Mouse (Mus musculus) lung, embryonic 16.5 days (tissue): ENCODE results near the gene Zfp697. TPM values are rescaled to one million over a fixed set of nuclear protein-coding genes. Genes with fewer than 3 reads are reported as not detected.
"Not testable (repeated sequence)": the region's sequence is repeated elsewhere in the genome, so short reads cannot be mapped to it uniquely, and the experiment has no call there.

Source experiments
- ATAC-seq: fragments of 200-750 bp; cut with Nextera tagmentation; 2 replicates; pipeline ENCODE4 v1.8.0; 2017; ENCODE audit warnings: low read depth, mild to moderate bottlenecking, moderate library complexity
- H3K27ac ChIP-seq: fragments of 300-500 bp; sonication (generic); 2 replicates; pipeline ENCODE4 v1.5.1; 2014; ENCODE audit warnings: mild to moderate bottlenecking, control low read depth, low read length
- H3K27me3 ChIP-seq: fragments of 300-500 bp; sonication (generic); 2 replicates; pipeline ENCODE4 v1.6.1; 2014; ENCODE audit warnings: low read depth, low read length, mixed read lengths; ENCODE audit not compliant: control insufficient read depth, insufficient read depth
- H3K36me3 ChIP-seq: fragments of 300-500 bp; sonication (generic); 2 replicates; pipeline ENCODE4 v1.6.1; 2014; ENCODE audit warnings: low read length; ENCODE audit not compliant: control insufficient read depth, insufficient read depth
- H3K4me1 ChIP-seq: fragments of 300-500 bp; sonication (generic); replicated peaks from 2 replicates; pipeline ENCODE4 v1.6.1; 2014; ENCODE audit warnings: low read length, mixed read lengths; ENCODE audit not compliant: control insufficient read depth, insufficient read depth
- H3K4me2 ChIP-seq: fragments of 300-500 bp; sonication (generic); 2 replicates; pipeline ENCODE4 v1.6.1; 2014; ENCODE audit warnings: low read depth, low read length, control low read depth
- H3K4me3 ChIP-seq: fragments of 300-500 bp; sonication (generic); 2 replicates; pipeline ENCODE4 v1.5.1; 2014; ENCODE audit warnings: mild to moderate bottlenecking, low read length, control low read depth
- H3K9ac ChIP-seq: fragments of 300-500 bp; sonication (generic); 2 replicates; pipeline ENCODE4 v1.6.1; 2014; ENCODE audit warnings: low read length, control low read depth
- H3K9me3 ChIP-seq: fragments of 300-500 bp; sonication (generic); 2 replicates; pipeline ENCODE4 v1.6.1; 2016; ENCODE audit warnings: low read length; ENCODE audit not compliant: control insufficient read depth
- WGBS: fragments of 180-500 bp; shearing (Covaris S2); extraction: QIAGEN DNeasy Blood & Tissue Kit; methylation state at CpG from one replicate; pipeline ENCODE4 v1.1.7; 2014; 5-methylcytosine and 5-hydroxymethylcytosine counted together
- polyA plus RNA-seq: library from polyadenylated mRNA; unstranded; fragments of >200 nt; fragmentation: Nextera tagmentation; extraction: Ambion mirVana; gene quantifications from 2 replicates; pipeline ENCODE4 v1.2.1, GENCODE M21; 2015

Zfp697 gene
- polyA plus RNA-seq, 1 experiment from 2014 or later: 7.1 TPM

DNA sequence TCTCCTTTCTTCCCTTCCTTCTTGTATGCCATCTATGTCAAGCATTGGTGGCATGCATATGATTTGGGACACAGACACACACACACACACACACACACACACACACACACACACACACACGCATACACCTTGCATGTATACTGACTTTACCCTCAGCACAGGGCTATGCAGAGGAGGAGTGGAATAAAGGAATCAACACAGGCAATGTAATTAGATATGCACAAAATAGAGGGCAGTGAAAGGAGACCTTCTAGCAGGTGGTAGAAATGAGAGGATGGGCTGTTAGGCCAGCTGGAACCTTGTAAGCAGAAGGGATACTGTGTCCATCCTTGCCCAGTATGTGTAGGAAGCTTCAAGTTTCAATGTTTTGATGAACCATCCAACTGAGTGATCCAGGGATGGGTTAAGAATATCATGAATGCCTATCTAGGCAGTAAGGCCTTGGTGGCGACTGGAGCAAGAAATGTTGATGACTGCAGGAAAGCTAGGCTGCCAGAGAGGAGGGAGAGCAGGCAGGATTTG lies 232.2 kb downstream of the Zfp697 start:
- ATAC-seq, H3K27ac ChIP-seq, H3K9ac ChIP-seq, H3K4me1 ChIP-seq, H3K27me3 ChIP-seq, H3K4me3 ChIP-seq, H3K36me3 ChIP-seq, H3K9me3 ChIP-seq, H3K4me2 ChIP-seq: not testable (repeated sequence)
- WGBS: 56% methylated on average over 2 of the region's 2 CpGs

GRCm38 (mm10) chr3:98616244-98616643 lies 234.0 kb downstream of the Zfp697 start:
- not testable (repeated sequence) for H3K9ac ChIP-seq, H3K27me3 ChIP-seq, H3K4me1 ChIP-seq, H3K36me3 ChIP-seq, H3K4me2 ChIP-seq, ATAC-seq, H3K9me3 ChIP-seq, H3K27ac ChIP-seq, H3K4me3 ChIP-seq
- WGBS: 22% methylated on average over 2 of the region's 2 CpGs

DNA sequence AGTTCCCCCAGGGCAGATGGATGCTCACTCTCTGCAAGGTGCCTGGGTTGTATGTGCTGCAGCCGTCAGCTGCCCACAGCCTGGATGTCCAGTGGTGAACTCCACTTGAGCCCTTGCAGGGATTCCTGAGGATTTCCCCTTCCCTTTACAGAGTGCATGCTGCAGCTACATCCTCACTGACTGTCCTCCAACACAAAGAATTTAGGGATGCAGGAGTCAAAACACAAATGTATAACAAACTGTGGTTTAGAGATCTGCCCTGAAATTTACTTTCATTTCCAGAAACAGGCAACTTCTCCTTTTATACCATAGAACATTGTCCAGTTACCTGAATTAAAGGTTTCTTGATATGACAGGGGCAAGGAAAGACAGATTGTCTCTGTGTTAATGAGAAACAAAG lies 234.5 kb downstream of the Zfp697 start:
- H3K27ac ChIP-seq, H3K27me3 ChIP-seq, H3K36me3 ChIP-seq, ATAC-seq, H3K9me3 ChIP-seq, H3K9ac ChIP-seq, H3K4me2 ChIP-seq, H3K4me3 ChIP-seq, H3K4me1 ChIP-seq: not testable (repeated sequence)
- 55% methylated on average over 1 of the region's 1 CpGs for WGBS

DNA sequence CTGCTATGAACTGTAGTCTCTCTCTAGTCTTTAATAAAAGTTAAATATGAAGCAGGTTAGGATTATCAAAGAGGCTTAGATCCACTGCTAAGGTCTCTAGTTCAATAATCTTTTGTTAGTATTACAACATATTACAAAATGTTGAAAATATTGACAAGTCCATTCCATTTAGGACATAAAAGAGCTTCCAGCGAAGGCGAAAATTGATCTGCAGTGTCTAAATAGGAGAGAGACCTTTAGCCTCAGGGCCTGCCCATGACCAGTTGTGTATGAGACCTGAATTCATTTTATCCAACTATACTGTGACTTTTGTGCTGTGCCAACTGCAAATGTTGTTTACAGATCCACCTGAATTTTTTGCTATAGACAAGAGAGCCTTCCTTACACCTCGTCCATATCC lies 247.4 kb downstream of the Zfp697 start:
- 82% methylated on average over 3 of the region's 3 CpGs for WGBS
- Histone ChIP-seq H3K4me1 (no peaks in the 10 kb centered on the region), H3K9me3 (no peaks in the 10 kb centered on the region), H3K4me2 (no peak overlapping the region), H3K27ac (no peak overlapping the region), H3K36me3 (no peaks in the 10 kb centered on the region), H3K4me3 (no peak overlapping the region), H3K9ac (no peak overlapping the region), H3K27me3 (no peaks in the 10 kb centered on the region)
- ATAC-seq: no peak

DNA sequence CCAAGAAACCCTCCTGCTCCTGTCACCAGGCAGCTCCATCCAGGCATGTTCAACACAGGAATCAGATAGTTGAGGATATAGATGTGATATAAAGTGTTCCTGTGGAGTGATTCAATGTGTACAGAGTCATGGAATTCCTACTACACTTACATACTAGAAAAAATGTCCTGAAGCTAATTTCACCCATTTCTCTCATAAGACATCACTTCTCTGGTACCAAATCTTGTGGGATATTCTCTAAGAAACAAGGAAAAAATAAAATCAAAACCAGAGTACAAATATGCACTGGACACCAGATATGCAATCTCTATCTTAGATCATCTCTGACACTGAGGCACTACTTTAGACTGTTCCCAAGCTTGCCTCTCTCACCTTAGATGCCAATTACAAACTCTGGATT lies 247.9 kb downstream of the Zfp697 start, which contains the start of gene Hsd3b5:
TSS of gene Hsd3b5 (minus strand) at position 101 of the 400 bp plus-strand sequence.
- H3K4me1 ChIP-seq: no peaks in the 10 kb centered on the region
- no peaks in the 10 kb centered on the region for H3K27me3 ChIP-seq
- ATAC-seq: no peak
- no peak within 1 kb of the TSS for H3K27ac ChIP-seq
- H3K4me3 ChIP-seq: no peak within 1 kb of the TSS
- no peak within 1 kb of the TSS for H3K9ac ChIP-seq
- H3K4me2 ChIP-seq: no peak within 1 kb of the TSS
- no peaks in the 10 kb centered on the region for H3K36me3 ChIP-seq
- no peaks in the 10 kb centered on the region for H3K9me3 ChIP-seq

GRCm38 (mm10) chr3:98635145-98635544 lies 252.9 kb downstream of the Zfp697 start:
- Histone ChIP-seq H3K4me1 (no peaks in the 10 kb centered on the region), H3K36me3 (no peaks in the 10 kb centered on the region), H3K4me2 (no peak overlapping the region), H3K27ac (no peak overlapping the region), H3K27me3 (no peaks in the 10 kb centered on the region), H3K9me3 (no peaks in the 10 kb centered on the region), H3K4me3 (no peak overlapping the region), H3K9ac (no peak overlapping the region)
- WGBS: 60% methylated on average over 1 of the region's 1 CpGs
- ATAC-seq: no peak

- Histone ChIP-seq H3K27me3 (no peaks in the 10 kb centered on the region), H3K27ac (no peak overlapping the region)
- no peak for ATAC-seq
Measured at GRCm38 (mm10) chr3:98680786-98681185, 298.5 kb downstream of the Zfp697 start.

GRCm38 (mm10) chr3:98682401-98682800 lies 300.1 kb downstream of the Zfp697 start:
- Histone ChIP-seq H3K36me3 (no peaks in the 10 kb centered on the region), H3K9ac (no peak overlapping the region), H3K4me2 (no peak overlapping the region), H3K4me1 (no peaks in the 10 kb centered on the region), H3K27me3 (no peaks in the 10 kb centered on the region), H3K4me3 (no peak overlapping the region), H3K27ac (no peak overlapping the region), H3K9me3 (no peaks in the 10 kb centered on the region)
- ATAC-seq: no peak
- 74% methylated on average over 1 of the region's 1 CpGs for WGBS

More at GRCm38 (mm10) chr3:98680786-98681185, 298.5 kb downstream of the Zfp697 start:
- no peak overlapping the region for H3K4me3 ChIP-seq
- no peaks in the 10 kb centered on the region for H3K36me3 ChIP-seq
- H3K9me3 ChIP-seq: no peaks in the 10 kb centered on the region
- H3K4me2 ChIP-seq: no peak overlapping the region
- H3K9ac ChIP-seq: no peak overlapping the region
- H3K4me1 ChIP-seq: no peaks in the 10 kb centered on the region

GRCm38 (mm10) chr3:98720740-98721139 lies 338.5 kb downstream of the Zfp697 start:
- no peak for ATAC-seq
- Histone ChIP-seq H3K9ac (no peak overlapping the region), H3K27me3 (no peaks in the 10 kb centered on the region)

DNA sequence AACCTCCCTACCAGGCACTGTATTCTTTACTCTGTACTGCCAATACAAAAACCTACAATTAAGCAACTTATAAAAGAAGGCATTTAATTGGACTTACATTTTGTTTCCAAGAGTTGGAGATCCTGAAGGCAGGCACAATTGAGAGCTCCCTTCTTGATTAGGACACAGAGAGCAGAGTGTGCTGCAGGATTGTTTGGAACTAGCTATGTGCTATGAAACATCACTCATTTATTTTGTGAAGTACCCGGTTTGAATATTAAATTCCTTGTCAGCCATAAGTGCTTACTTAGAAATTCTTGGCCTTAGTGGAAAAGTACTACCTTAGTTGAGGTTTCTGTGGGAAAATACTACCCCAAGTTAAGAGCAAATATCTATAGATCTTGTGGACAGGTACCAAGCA lies 342.1 kb downstream of the Zfp697 start, which contains the start of gene Hsd3b2:
TSS of gene Hsd3b2 (minus strand) at position 168 of the 400 bp plus-strand sequence.
- H3K36me3 ChIP-seq: no peaks in the 10 kb centered on the region
- no peak within 1 kb of the TSS for H3K9ac ChIP-seq
- no peaks in the 10 kb centered on the region for H3K9me3 ChIP-seq
- no peak within 1 kb of the TSS for H3K27ac ChIP-seq
- H3K4me3 ChIP-seq: no peak within 1 kb of the TSS
- H3K4me1 ChIP-seq: no peaks in the 10 kb centered on the region
- WGBS: 51% methylated on average over 1 of the region's 1 CpGs
- no peak within 1 kb of the TSS for H3K4me2 ChIP-seq
- ATAC-seq: no peak
- no peaks in the 10 kb centered on the region for H3K27me3 ChIP-seq

More at GRCm38 (mm10) chr3:98720740-98721139, 338.5 kb downstream of the Zfp697 start:
- Histone ChIP-seq H3K9me3 (no peaks in the 10 kb centered on the region), H3K27ac (no peak overlapping the region), H3K4me3 (no peak overlapping the region), H3K4me2 (no peak overlapping the region), H3K4me1 (no peaks in the 10 kb centered on the region), H3K36me3 (no peaks in the 10 kb centered on the region)
